Mouse (Mus musculus): ENCODE measurements at regions not wholly inside any gene's neighbourhood (a gene's known extent, or its start where the extent isn't known, plus 50 kb on each side); places are given as distances from the start of the nearest gene placed in this dataset.

- TF ChIP-seq ELF1 (IDR thresholded peaks at IDR 0.05; ENCODE audit: low read depth, low read length) (no peak), NRF1 (IDR thresholded peaks at IDR 0.05; ENCODE audit: insufficient read depth, low read depth, low read length, poor library complexity, severe bottlenecking) (no peak), POLR2AphosphoS5 (IDR thresholded peaks at IDR 0.05; ENCODE audit: borderline replicate concordance, low read depth, low read length) (no peak), MAZ (IDR thresholded peaks at IDR 0.05; ENCODE audit: low read depth, low read length) (no peak), TBP (IDR thresholded peaks at IDR 0.05; ENCODE audit: low read depth, low read length) (no peak), NELFE (IDR thresholded peaks at IDR 0.05; ENCODE audit: low read depth, low read length) (no peak)
- no peak overlapping the region for H3K27ac ChIP-seq (ENCODE audit: control insufficient read depth, low read depth, low read length)
- DNase-seq (ENCODE audit: low read depth, low spot score): no peak
- no peaks in the 10 kb centered on the region for H3K27me3 ChIP-seq (ENCODE audit: control insufficient read depth in 1 of 2, insufficient read depth in 2 of 2, low read length in 2 of 2)
- H3K79me2 ChIP-seq (ENCODE audit: control insufficient read depth, insufficient read depth, low read length, poor library complexity): no peaks in the 10 kb centered on the region
- no peaks in the 10 kb centered on the region for H3K9me3 ChIP-seq (replicated peaks; ENCODE audit: insufficient read depth, low read length)
- H3K4me1 ChIP-seq (ENCODE audit: control insufficient read depth in 1 of 2, insufficient read depth in 2 of 2, low read length in 2 of 2): no peaks in the 10 kb centered on the region
- no peaks in the 10 kb centered on the region for H3K36me3 ChIP-seq (ENCODE audit: control insufficient read depth in 1 of 2, insufficient read depth in 2 of 2, low read length in 2 of 2)
- no peak overlapping the region for H3K9ac ChIP-seq (ENCODE audit: control insufficient read depth, low read depth, low read length, poor library complexity, severe bottlenecking)
- H3K4me3 ChIP-seq (ENCODE audit: control insufficient read depth in 1 of 2, insufficient read depth in 1 of 2, low read depth in 2 of 2, low read length in 2 of 2): no peak overlapping the region
These were observed 444.2 kb upstream of the Tnp1 start for GRCm38 (mm10) chr1:73459754-73460534.

- Histone ChIP-seq H3K79me2 (ENCODE audit: control insufficient read depth, insufficient read depth, low read length, poor library complexity) (no peaks in the 10 kb centered on the region), H3K9me3 (replicated peaks; ENCODE audit: insufficient read depth, low read length) (no peaks in the 10 kb centered on the region), H3K27me3 (ENCODE audit: control insufficient read depth in 1 of 2, insufficient read depth in 2 of 2, low read length in 2 of 2) (no peaks in the 10 kb centered on the region), H3K9ac (ENCODE audit: control insufficient read depth, low read depth, low read length, poor library complexity, severe bottlenecking) (no peak overlapping the region), H3K4me3 (ENCODE audit: control insufficient read depth in 1 of 2, insufficient read depth in 1 of 2, low read depth in 2 of 2, low read length in 2 of 2) (no peak overlapping the region), H3K36me3 (ENCODE audit: control insufficient read depth in 1 of 2, insufficient read depth in 2 of 2, low read length in 2 of 2) (no peaks in the 10 kb centered on the region), H3K27ac (ENCODE audit: control insufficient read depth, low read depth, low read length) (no peak overlapping the region), H3K4me1 (ENCODE audit: control insufficient read depth in 1 of 2, insufficient read depth in 2 of 2, low read length in 2 of 2) (no peaks in the 10 kb centered on the region)
- DNase-seq (ENCODE audit: low read depth, low spot score): no peak
- TF ChIP-seq ZKSCAN1 (IDR thresholded peaks at IDR 0.05; ENCODE audit: low read depth, low read length) (no peak), KAT2A (conservative IDR thresholded peaks at IDR 0.05; ENCODE audit: low read depth, low read length) (no peak), MAFK (IDR thresholded peaks at IDR 0.05; ENCODE audit: borderline replicate concordance, low read depth, low read length) (no peak), ZC3H11A (IDR thresholded peaks at IDR 0.05; ENCODE audit: low read depth, low read length) (no peak), GABPA (IDR thresholded peaks at IDR 0.05; ENCODE audit: low read depth, low read length) (no peak), SIN3A (IDR thresholded peaks at IDR 0.05; ENCODE audit: low read length) (no peak), NRF1 (IDR thresholded peaks at IDR 0.05; ENCODE audit: insufficient read depth, low read depth, low read length, poor library complexity, severe bottlenecking) (no peak), USF2 (IDR thresholded peaks at IDR 0.05; ENCODE audit: borderline replicate concordance in 1 of 2, insufficient read depth in 1 of 2, low read depth in 1 of 2, low read length in 2 of 2) (no peak)
These were observed 441.6 kb upstream of the Tnp1 start for GRCm38 (mm10) chr1:73457261-73457660.
